ENCODE assay signal across 10 mouse cellular contexts in genomic region chr15:102963671-102964640, GRCm38 (mm10). TPM values are rescaled to one million over a fixed set of nuclear protein-coding genes. Genes with fewer than 3 reads are reported as not detected.
DNase-seq lines count a peak whose midpoint lies in the region; ATAC-seq and TF ChIP-seq lines count a peak whose summit lies in the region.
"Had no signal": no experiment of that assay in that cellular context is flagged by ENCODE, and none has a peak within 500 bp of the region (broad histone marks: within the 10 kb centered on the region; RNA-seq: fewer than 3 reads in every experiment).

No protein-coding gene starts in this region.

- peaks cover 78% of the 10 kb centered on the region for H3K27me3 ChIP-seq in lung, postnatal 0 days (replicated peaks; ENCODE audit: insufficient read depth, low read length)
- H3K27me3 ChIP-seq in embryonic facial prominence, embryonic 10.5 days (replicated peaks; ENCODE audit: low read depth, poor library complexity, severe bottlenecking) = peaks cover 100% of the 10 kb centered on the region
- peaks cover 26% of the 10 kb centered on the region for H3K27me3 ChIP-seq in neural tube, embryonic 14.5 days (ENCODE audit: control insufficient read depth, insufficient read depth, low read length)
- H3K27me3 ChIP-seq: Patski had no signal

- no peak overlapping the region for H3K9ac ChIP-seq in lung, postnatal 0 days (replicated peaks; ENCODE audit: low read depth)
- H3K9ac ChIP-seq in neural tube, embryonic 14.5 days (replicated peaks; ENCODE audit: low read depth, low read length) = peak overlapping the region; percentile 37

- H3K36me3 ChIP-seq in lung, postnatal 0 days (ENCODE audit: insufficient read depth, low read length) = no peaks in the 10 kb centered on the region
- H3K36me3 ChIP-seq in embryonic facial prominence, embryonic 10.5 days (replicated peaks) = no peaks in the 10 kb centered on the region
- no peaks in the 10 kb centered on the region for H3K36me3 ChIP-seq in neural tube, embryonic 14.5 days (ENCODE audit: control insufficient read depth, insufficient read depth, low read length)

- H3K27ac ChIP-seq in lung, postnatal 0 days (ENCODE audit: low read length) = no peak overlapping the region
- no peak overlapping the region for H3K27ac ChIP-seq in embryonic facial prominence, embryonic 10.5 days (replicated peaks)
- H3K27ac ChIP-seq in neural tube, embryonic 14.5 days (ENCODE audit: low read depth, low read length) = peak overlapping the region; percentile 56; the same call in 1 of the 2 replicates

- peak; percentile 40 for DNase-seq in lung, postnatal 0 days (ENCODE audit: low spot score)
- no peak for DNase-seq in lung, adult 18-20 months
- peak; percentile 74 for DNase-seq in embryonic facial prominence, embryonic 10.5 days (ENCODE audit: low spot score)
- DNase-seq in kidney, postnatal 10 days = peak; percentile 83
- DNase-seq in frontal cortex, adult 2 months (ENCODE audit: extremely low spot score in 1 of 2, low spot score in 1 of 2) = no peak
- DNase-seq in thymus, postnatal 10 days (ENCODE audit: low spot score in 2 of 2) = no peak
- DNase-seq in left cerebral cortex, adult 11 months (ENCODE audit: low spot score) = no peak
- DNase-seq: cerebellum, postnatal 36 days had no signal

- peak overlapping the region; percentile 15; the same call in 1 of the 2 replicates for H3K4me3 ChIP-seq in lung, postnatal 0 days (ENCODE audit: low read depth, low read length)
- no peak overlapping the region for H3K4me3 ChIP-seq in embryonic facial prominence, embryonic 10.5 days
- peak overlapping the region; percentile 87 for H3K4me3 ChIP-seq in neural tube, embryonic 14.5 days (ENCODE audit: low read depth, low read length)

- 0 out of 2 replicates have a peak overlapping the region, but pooled peaks have one; percentile 14 for H3K4me2 ChIP-seq in lung, postnatal 0 days (replicated peaks; ENCODE audit: low read depth, low read length)
- H3K4me2 ChIP-seq in neural tube, embryonic 14.5 days (ENCODE audit: low read depth, low read length) = peak overlapping the region; percentile 94

- H3K9me3 ChIP-seq in lung, postnatal 0 days (ENCODE audit: low read length) = no peaks in the 10 kb centered on the region
- H3K9me3 ChIP-seq in embryonic facial prominence, embryonic 10.5 days = no peaks in the 10 kb centered on the region
- H3K9me3 ChIP-seq in neural tube, embryonic 14.5 days (ENCODE audit: control insufficient read depth, low read length) = no peaks in the 10 kb centered on the region

- no peak for TF ChIP-seq EP300 in lung, postnatal 0 days (IDR thresholded peaks at IDR 0.05)

- no peaks in the 10 kb centered on the region for H3K4me1 ChIP-seq in lung, postnatal 0 days (ENCODE audit: insufficient read depth, low read depth, low read length)
- H3K4me1 ChIP-seq in embryonic facial prominence, embryonic 10.5 days = peaks cover 7% of the 10 kb centered on the region; the same call in 1 of the 2 replicates
- no peaks in the 10 kb centered on the region for H3K4me1 ChIP-seq in neural tube, embryonic 14.5 days (ENCODE audit: control insufficient read depth, insufficient read depth, low read length)

- peak; percentile 62 for ATAC-seq in lung, postnatal 0 days
- no peak for ATAC-seq in neural tube, embryonic 14.5 days (ENCODE audit: low read depth)
- ATAC-seq: Patski had no signal

- TF ChIP-seq CTCF in lung, postnatal 0 days (IDR thresholded peaks at IDR 0.05) = no peak

- WGBS in lung, postnatal 0 days = 2% methylated on average over 28 of the region's 28 CpGs
- WGBS in embryonic facial prominence, embryonic 10.5 days = 1% methylated on average over 28 of the region's 28 CpGs
- WGBS in neural tube, embryonic 14.5 days = 3% methylated on average over 28 of the region's 28 CpGs

RNA-seq across cellular contexts. Expression of gene Hoxc10, which starts 2.6 kb away (rescaled TPM):
- not detected in 2 replicates for polyA plus RNA-seq in lung, postnatal 0 days (2015; fragmentation: Nextera tagmentation; extraction: Ambion mirVana)
- not detected in 2 replicates for polyA plus RNA-seq in embryonic facial prominence, embryonic 10.5 days (2016; fragmentation: Nextera tagmentation; extraction: Ambion mirVana)
- 46.1 and 94.7 TPM in 2 replicates for polyA plus RNA-seq in neural tube, embryonic 14.5 days (2014; fragmentation: Nextera tagmentation; extraction: Ambion mirVana)
- not detected in 2 replicates for polyA plus RNA-seq in frontal cortex, adult 2 months (2012; rRNA removed)

RNA-seq across cellular contexts. Expression of gene Hoxc5, which starts 3.3 kb away (rescaled TPM):
- polyA plus RNA-seq in lung, postnatal 0 days (2015; fragmentation: Nextera tagmentation; extraction: Ambion mirVana) = 0.23 TPM in 1 of 2 replicates, not detected in the other
- 0.07 and 0.18 TPM in 2 replicates for polyA plus RNA-seq in embryonic facial prominence, embryonic 10.5 days (2016; fragmentation: Nextera tagmentation; extraction: Ambion mirVana)
- polyA plus RNA-seq in neural tube, embryonic 14.5 days (2014; fragmentation: Nextera tagmentation; extraction: Ambion mirVana) = 3.6 and 10.2 TPM in 2 replicates
- polyA plus RNA-seq in frontal cortex, adult 2 months (2012; rRNA removed) = not detected in 2 replicates

RNA-seq across cellular contexts. Expression of gene Hoxc11, which starts 9.7 kb away (rescaled TPM):
- not detected in 2 replicates for polyA plus RNA-seq in lung, postnatal 0 days (2015; fragmentation: Nextera tagmentation; extraction: Ambion mirVana)
- polyA plus RNA-seq in embryonic facial prominence, embryonic 10.5 days (2016; fragmentation: Nextera tagmentation; extraction: Ambion mirVana) = not detected in 2 replicates
- not detected in 2 replicates for polyA plus RNA-seq in neural tube, embryonic 14.5 days (2014; fragmentation: Nextera tagmentation; extraction: Ambion mirVana)
- polyA plus RNA-seq in frontal cortex, adult 2 months (2012; rRNA removed) = not detected in 2 replicates
- polyA plus RNA-seq: Patski had no signal

RNA-seq across cellular contexts. Expression of gene Hoxc9, which starts 12.3 kb away (rescaled TPM):
- not detected in 2 replicates for polyA plus RNA-seq in lung, postnatal 0 days (2015; fragmentation: Nextera tagmentation; extraction: Ambion mirVana)
- not detected in 2 replicates for polyA plus RNA-seq in embryonic facial prominence, embryonic 10.5 days (2016; fragmentation: Nextera tagmentation; extraction: Ambion mirVana)
- 46.9 and 49.8 TPM in 2 replicates for polyA plus RNA-seq in neural tube, embryonic 14.5 days (2014; fragmentation: Nextera tagmentation; extraction: Ambion mirVana)
- not detected in 2 replicates for polyA plus RNA-seq in frontal cortex, adult 2 months (2012; rRNA removed)

RNA-seq across cellular contexts. Expression of gene Hoxc8, which starts 26.5 kb away (rescaled TPM):
- not detected in 2 replicates for polyA plus RNA-seq in lung, postnatal 0 days (2015; fragmentation: Nextera tagmentation; extraction: Ambion mirVana)
- not detected in 2 replicates for polyA plus RNA-seq in embryonic facial prominence, embryonic 10.5 days (2016; fragmentation: Nextera tagmentation; extraction: Ambion mirVana)
- 50.1 and 136 TPM in 2 replicates for polyA plus RNA-seq in neural tube, embryonic 14.5 days (2014; fragmentation: Nextera tagmentation; extraction: Ambion mirVana)
- polyA plus RNA-seq in frontal cortex, adult 2 months (2012; rRNA removed) = not detected in 2 replicates

Comparison
In these comparisons a context has a peak if more than half of its experiments do, and no peak if none do; other contexts are left out.
1. DNase-seq: peak in lung, postnatal 0 days (single experiment), embryonic facial prominence, embryonic 10.5 days (single experiment) and kidney, postnatal 10 days (single experiment); none in lung, adult 18-20 months (0 of 2), frontal cortex, adult 2 months (0 of 2), thymus, postnatal 10 days (0 of 2) and left cerebral cortex, adult 11 months (single experiment).
2. RNA of gene Hoxc10, which starts 2.6 kb away (polyA plus RNA-seq): 46.1 to 94.7 TPM in neural tube, embryonic 14.5 days; not detected in lung, postnatal 0 days, not detected in embryonic facial prominence, embryonic 10.5 days and not detected in frontal cortex, adult 2 months; every median in the first group is over 10 times any median in the second.